In genomic region chr11:70977293-70977692, GRCm38 (mm10) we compare ENCODE assay signal across 30 mouse cellular contexts.
"Had no signal": no experiment of that assay in that cellular context is flagged by ENCODE, and none has a peak within 500 bp of the region (broad histone marks: within the 10 kb centered on the region; RNA-seq: fewer than 3 reads in every experiment).

No protein-coding gene starts in this region.

- H3K27me3 ChIP-seq: limb, embryonic 12.5 days; limb, embryonic 13.5 days; limb, embryonic 15.5 days; liver, embryonic 12.5 days; liver, embryonic 15.5 days; lung, embryonic 15.5 days; megakaryocyte, embryonic 14.5 days; midbrain, embryonic 12.5 days; midbrain, embryonic 13.5 days; midbrain, embryonic 15.5 days; neural tube, embryonic 12.5 days had no signal

- H3K9ac ChIP-seq: limb, embryonic 12.5 days; limb, embryonic 13.5 days; limb, embryonic 15.5 days; liver, embryonic 12.5 days; liver, embryonic 14.5 days; liver, embryonic 15.5 days; liver, postnatal 0 days; lung, embryonic 14.5 days; lung, embryonic 15.5 days; midbrain, embryonic 12.5 days; midbrain, embryonic 13.5 days; midbrain, embryonic 15.5 days; neural tube, embryonic 12.5 days had no signal

- H3K4me3 ChIP-seq: limb, embryonic 10.5 days; limb, embryonic 12.5 days; limb, embryonic 13.5 days; limb, embryonic 15.5 days; liver, embryonic 12.5 days; liver, embryonic 15.5 days; lung, embryonic 15.5 days; megakaryocyte, embryonic 14.5 days; midbrain, embryonic 10.5 days; midbrain, embryonic 12.5 days; midbrain, embryonic 13.5 days; midbrain, embryonic 15.5 days; myocyte; neural tube, embryonic 12.5 days had no signal

- H3K27ac ChIP-seq: limb, embryonic 10.5 days; limb, embryonic 12.5 days; limb, embryonic 13.5 days; limb, embryonic 15.5 days; liver, embryonic 12.5 days; liver, embryonic 14.5 days; liver, embryonic 15.5 days; lung, embryonic 15.5 days; macrophage; midbrain, embryonic 10.5 days; midbrain, embryonic 12.5 days; midbrain, embryonic 13.5 days; midbrain, embryonic 15.5 days; neural tube, embryonic 12.5 days had no signal

- ATAC-seq: liver, embryonic 12.5 days; liver, postnatal 0 days; lung, postnatal 0 days; midbrain, embryonic 13.5 days; midbrain, embryonic 15.5 days; midbrain, embryonic 16.5 days had no signal

- H3K9me3 ChIP-seq: limb, embryonic 10.5 days; limb, embryonic 12.5 days; limb, embryonic 13.5 days; limb, embryonic 15.5 days; liver, embryonic 12.5 days; liver, embryonic 15.5 days; lung, embryonic 15.5 days; megakaryocyte, embryonic 14.5 days; midbrain, embryonic 10.5 days; midbrain, embryonic 12.5 days; midbrain, embryonic 13.5 days; midbrain, embryonic 15.5 days; neural tube, embryonic 12.5 days had no signal

- DNase-seq: left cerebral cortex, postnatal 4 days; liver, postnatal 0 days; lung, adult 18-20 months; lung, adult 2 months; lung, embryonic 14.5 days; lung, postnatal 10 days; lung, postnatal 14 days; lung, postnatal 36 days; lung, postnatal 4 days; midbrain, embryonic 14.5 days had no signal

- H3K4me2 ChIP-seq: limb, embryonic 12.5 days; limb, embryonic 13.5 days; limb, embryonic 15.5 days; liver, embryonic 11.5 days; liver, embryonic 12.5 days; liver, embryonic 15.5 days; lung, embryonic 14.5 days; lung, embryonic 15.5 days; midbrain, embryonic 11.5 days; midbrain, embryonic 12.5 days; midbrain, embryonic 13.5 days; midbrain, embryonic 15.5 days; neural tube, embryonic 12.5 days had no signal
